Mouse (Mus musculus) gastrocnemius, adult 2 months (tissue): ENCODE measurements around the gene Mkrn3. TPM values are rescaled to one million over a fixed set of nuclear protein-coding genes. Genes with fewer than 3 reads are reported as not detected.

Source experiments
- DNase-seq: peaks from one replicate; pipeline ENCODE4 v3.0.0; 2022
- H3K27ac ChIP-seq: fragments of 200-600 bp; 2 replicates; pipeline ENCODE4 v1.8.1; 2022; ENCODE audit warnings: mild to moderate bottlenecking
- H3K4me3 ChIP-seq: fragments of 200-600 bp; 2 replicates; pipeline ENCODE4 v1.8.1; 2022; ENCODE audit warnings: mild to moderate bottlenecking, moderate library complexity
- CTCF ChIP-seq: fragments of 200-600 bp; IDR thresholded peaks from 2 replicates; pipeline ENCODE4 v1.8.1; 2022; ENCODE audit warnings: antibody characterized with exemption, mild to moderate bottlenecking, moderate library complexity
- intact Hi-C: fragments of 180-260 bp; cut with DNase I; formaldehyde crosslinking; loops from one replicate; pipeline ENCODE4 v1.15.1; 2025
- long read RNA-seq, 2 experiments: library from polyadenylated mRNA; stranded (forward); transcript quantifications; one replicate each; pipeline ENCODE4 v2.0.0; 2021
- total RNA-seq, 2 experiments: library from RNA; stranded (reverse); gene quantifications; 2 replicates each; pipeline ENCODE4 v1.2.3; 2021

Mkrn3 gene
- under 1 TPM; 0.15 to 0.25 TPM for total RNA-seq
- long read RNA-seq, experiment 1, result 0 reads
- long read RNA-seq, experiment 2, result 0 reads

DNA sequence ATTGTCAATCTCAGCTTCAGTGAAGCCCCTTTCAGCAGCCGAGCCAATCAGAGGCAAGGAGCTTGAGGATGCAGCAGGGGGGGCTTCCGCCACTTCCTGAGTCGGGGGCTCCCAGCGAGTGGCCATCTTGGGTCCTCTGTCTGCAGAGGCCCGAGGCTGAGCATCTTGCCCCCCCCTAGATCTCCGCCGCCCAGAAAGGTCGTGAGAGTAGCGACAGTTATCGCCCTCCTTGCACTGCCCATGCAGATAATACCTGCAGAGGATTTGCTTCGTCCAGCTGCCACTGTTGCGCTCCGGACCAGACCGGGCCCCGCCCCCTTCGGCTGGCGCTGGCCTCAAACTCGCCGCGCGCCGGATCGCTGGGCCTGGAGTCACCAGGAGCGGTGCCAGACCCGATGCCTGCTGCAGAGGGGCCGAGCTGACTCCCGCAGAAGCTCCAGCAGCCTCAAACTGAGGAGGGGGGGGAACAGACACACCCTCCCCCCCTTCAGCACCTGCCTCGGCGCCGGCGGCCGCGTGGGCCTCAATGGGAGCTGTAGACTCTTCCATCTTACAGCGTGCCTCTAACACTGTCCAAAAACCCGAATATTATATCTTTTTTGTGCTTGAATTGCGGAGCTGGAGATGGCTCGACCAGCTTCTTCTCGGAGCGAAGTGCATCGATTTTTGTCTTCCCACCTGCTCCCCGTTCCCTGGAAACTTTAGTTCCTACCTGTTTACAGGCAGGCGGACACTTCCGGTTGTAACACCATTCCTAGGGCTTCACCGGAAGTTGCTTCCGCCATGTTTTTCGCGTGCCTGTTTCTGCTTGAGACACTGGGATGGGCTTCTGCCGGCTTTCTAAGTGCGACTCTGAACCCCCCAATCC, at the start of gene Mkrn3:
Gene Mkrn3, minus strand, starts transcription at position 647 of the 868 bp plus-strand sequence.
- intact Hi-C loops, result no loop called here
- DNase-seq, result peak; percentile 81
- Histone ChIP-seq H3K4me3 (peak within 1 kb of the TSS; percentile 81), H3K27ac (peak within 1 kb of the TSS; percentile 75)
- no peak for TF ChIP-seq CTCF

DNA sequence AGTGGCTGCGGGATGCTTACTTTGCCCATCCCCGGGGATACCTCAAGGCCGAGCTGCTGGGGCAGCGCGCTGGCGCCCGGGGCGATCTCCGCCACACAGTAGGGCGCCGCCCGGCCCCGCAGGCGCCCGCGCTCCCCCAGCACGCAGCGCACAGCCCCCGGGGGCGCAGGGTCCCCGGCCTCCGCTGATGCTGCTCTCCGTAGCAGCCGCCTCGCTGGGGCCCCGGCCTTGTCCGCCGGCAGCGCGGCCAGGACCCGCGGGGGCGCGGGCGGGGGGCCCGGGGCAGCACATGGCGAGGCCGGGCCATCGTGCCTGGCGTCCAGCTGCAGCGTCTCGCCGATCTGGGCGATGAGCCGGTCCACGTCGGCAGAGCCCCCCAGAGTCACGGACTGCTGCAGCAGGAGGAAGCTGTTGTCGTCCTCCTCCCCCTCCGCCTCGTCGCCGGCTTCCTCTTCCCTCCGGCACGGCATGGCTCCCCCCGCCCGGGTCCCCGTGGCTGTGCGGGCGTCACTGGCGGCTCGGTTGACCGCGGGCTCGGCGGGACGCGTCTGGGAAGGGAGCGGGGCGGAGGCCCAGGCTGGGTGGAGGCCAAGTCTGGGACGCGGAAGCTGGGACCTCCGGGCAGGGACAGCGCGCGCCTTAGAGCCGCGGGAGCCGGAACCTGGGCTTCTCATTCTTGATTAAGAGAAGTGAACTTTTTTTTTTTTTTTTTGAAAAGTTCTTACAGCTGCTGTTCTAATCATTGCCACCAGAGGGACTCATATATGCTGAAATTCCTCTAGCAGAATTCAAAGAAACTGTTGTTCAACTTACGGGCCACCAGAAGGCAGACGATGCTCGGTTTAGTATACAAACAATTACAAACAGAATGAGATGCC, 44.2 kb upstream of the Mkrn3 start, which contains the start of gene Peg12:
Gene Peg12, minus strand, starts transcription at position 633 of the 878 bp plus-strand sequence.
- Histone ChIP-seq H3K4me3 (peak within 1 kb of the TSS; percentile 80), H3K27ac (peak within 1 kb of the TSS; percentile 71)
- TF ChIP-seq CTCF, result peak; percentile 74
- intact Hi-C loops, result no loop called here
- DNase-seq, result peak; percentile 73

DNA sequence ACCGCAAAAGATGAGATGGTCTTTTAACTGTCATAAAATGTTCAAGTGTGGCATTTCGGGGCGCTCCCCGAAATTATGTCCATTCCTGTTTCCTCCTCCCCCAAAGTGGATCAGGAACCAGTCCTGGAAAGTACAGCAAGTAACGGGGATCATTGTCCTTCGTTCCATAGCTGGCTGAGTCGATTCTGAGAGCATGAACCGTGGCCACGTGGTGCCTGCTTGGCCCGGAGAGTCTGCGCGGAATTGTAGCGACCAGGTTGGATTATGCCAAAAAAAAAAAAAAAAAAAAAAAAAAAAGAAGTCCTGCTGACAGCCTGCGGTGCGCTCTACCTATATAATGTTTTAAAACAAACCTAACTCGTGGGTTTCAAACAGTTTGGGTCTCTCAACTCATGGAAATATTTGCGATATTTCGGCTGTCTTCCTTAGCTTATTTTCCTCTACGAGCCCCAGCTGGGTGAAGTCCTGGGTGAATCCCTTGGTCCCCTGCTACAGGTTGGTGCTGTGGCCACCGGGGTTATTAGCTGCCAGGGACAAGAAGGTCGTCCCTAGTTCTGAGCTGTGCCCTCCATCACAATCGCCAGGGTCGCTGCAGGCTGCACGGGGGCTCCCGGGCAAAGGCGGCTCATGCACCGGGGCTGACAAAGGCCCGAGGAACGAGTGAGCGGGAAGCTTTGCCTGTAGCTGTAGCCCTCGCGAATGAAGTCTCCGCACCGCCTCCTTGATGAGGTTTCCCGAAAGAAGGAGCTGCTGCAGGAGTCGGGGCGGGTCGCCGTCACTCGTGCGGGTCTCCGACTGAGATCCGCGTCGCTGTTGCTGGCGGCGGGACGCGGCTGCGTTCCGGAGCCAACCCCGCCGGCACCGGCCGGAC, 43.3 kb upstream of the Mkrn3 start:
- no peak for TF ChIP-seq CTCF
- Histone ChIP-seq H3K27ac (peak overlapping the region; percentile 13), H3K4me3 (peak overlapping the region; percentile 80)
- peak; percentile 23 for DNase-seq
- intact Hi-C loops, result no loop called here

DNA sequence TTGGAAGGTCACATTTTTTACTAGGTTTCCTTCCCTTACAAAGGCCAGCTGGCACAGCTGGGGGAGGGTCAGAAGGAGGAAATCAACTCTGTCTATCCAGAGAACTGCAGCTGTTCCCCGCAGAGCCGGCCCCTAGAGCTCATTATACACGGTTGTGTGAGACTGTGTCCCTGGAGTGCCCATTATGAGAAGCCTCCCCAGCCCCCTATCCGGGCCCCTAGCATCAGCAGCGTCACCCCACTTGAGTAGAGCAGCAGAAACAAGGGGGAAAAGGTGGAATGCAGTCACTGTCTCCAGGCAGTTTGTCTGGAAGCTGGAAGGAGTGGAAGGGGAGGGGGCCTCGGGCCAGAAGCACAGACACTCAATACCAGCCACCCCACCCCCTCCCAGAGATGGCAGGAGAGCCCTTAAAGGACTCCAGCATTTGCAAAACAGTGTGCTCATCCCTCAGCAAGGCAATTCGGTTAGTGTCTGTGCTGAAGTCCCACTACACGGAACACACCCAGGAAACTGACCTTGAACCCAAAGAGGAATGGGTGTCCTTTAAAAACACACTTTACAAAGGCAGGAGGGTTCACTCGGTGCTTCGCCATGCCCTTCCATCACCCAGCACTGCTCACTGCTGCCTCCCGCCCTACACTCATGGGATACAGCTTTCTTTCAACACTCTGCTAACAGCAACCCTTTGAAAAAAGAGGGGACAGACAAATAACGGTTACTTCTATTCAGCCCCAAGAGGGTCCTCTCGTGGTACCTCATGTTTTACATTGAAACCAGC, 42.5 kb upstream of the Mkrn3 start:
- H3K27ac ChIP-seq, result no peak overlapping the region
- H3K4me3 ChIP-seq, result peak overlapping the region; percentile 80
- no peak for TF ChIP-seq CTCF
- intact Hi-C loops, result no loop called here
- no peak for DNase-seq

DNA sequence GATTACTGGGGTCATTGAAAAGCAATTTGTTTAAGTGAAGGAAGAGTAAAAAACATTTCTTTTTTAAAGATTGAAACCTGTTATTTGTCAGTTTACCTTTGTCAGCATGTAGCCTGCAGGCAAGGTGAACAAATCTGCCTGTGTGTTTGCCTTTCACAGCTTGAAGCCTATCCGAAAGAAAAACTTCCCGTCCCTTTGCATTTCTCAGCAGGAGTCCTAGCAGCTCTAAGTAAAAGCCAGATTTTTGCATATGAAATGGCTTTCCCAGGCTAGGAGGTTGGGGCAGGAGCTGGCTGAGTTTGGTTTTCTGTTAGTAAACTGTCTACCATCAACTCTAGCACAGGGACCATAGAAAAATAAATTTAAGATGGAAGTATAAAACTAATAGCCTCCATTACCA, 32.4 kb upstream of the Mkrn3 start:
- TF ChIP-seq CTCF, result no peak
- intact Hi-C loops, result no loop called here

DNA sequence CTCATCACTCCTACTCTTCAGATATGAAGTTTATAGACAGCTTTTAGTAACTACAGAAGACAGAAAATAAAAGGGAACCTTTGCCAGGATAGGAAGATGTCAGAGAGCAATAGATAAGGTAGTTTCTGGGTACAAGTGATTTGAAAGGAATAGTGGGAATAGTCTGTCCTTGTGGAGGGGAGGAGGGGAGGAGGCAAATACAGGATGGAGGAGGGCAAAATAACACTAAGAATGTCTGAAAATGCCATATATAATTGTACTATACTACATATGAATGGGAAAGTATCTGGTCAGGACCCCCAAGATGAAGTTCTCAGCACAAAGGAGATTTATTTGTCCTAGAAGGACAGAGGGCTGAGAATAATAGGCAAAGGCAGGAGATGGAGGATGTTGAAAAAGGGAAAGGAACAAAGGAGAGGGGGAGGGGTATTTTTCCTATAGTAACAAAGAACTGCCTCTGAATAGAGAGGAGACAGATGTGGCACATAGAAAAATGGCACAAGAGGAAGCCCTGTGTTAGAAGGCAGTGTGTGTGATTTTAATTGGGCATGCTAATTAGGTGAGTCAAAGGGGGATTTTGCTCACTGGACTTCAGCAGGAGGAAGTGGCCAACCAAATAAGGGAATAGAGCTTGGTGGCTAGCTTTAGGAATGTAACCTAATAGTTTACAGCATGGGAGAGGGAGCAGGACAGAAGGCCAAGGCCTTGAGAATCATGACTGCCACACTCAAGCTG, 25.7 kb upstream of the Mkrn3 start:
- TF ChIP-seq CTCF, result no peak
- H3K4me3 ChIP-seq, result no peak overlapping the region
- H3K27ac ChIP-seq, result no peak overlapping the region
- no peak for DNase-seq
- intact Hi-C loops, result no loop called here

More for the DNA sequence above, 32.4 kb upstream of the Mkrn3 start:
- DNase-seq, result no peak
- no peak overlapping the region for H3K4me3 ChIP-seq
- no peak overlapping the region for H3K27ac ChIP-seq

DNA sequence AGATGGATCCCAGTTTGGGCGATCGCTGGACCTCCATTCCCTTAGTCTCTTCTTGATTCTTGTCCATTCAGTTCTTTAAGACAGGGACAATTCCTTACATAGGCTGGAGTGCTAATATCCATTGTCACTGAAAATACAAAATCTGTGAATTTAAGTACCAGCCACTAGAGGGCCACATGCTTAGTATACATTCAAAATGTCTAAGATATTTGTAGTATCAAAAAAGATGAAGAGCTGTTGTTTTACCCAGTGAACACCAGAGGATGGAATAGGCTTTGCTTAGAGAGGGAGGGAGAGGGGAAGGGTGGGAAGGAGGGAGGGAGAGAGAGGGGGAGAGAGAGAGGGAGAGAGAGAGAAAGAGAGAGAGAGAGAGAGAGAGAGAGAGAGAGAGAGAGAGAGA, 16.5 kb upstream of the Mkrn3 start:
- peak; percentile 12; the same call in 1 of the 2 replicates for TF ChIP-seq CTCF
- intact Hi-C loops, result no loop called here
- Histone ChIP-seq H3K27ac (no peak overlapping the region), H3K4me3 (no peak overlapping the region)
- no peak for DNase-seq

DNA sequence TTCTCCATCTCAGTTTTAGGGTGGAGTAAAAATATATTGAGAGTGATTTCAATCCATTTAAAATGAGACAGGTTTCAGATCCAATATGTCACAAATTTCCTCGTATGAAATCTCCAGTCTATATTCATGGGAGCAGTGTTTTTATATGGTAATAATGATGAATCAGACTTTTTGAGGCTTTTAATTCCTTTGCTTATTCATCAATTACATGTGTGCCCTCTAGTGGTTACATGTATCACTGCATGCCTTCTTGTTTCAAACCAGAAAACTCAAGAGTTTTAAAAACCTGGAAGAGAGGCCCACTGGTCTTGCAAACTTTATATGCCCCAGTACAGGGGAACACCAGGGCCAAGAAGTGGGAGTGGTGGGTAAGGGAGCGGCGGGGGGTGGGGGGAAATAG, 13.3 kb upstream of the Mkrn3 start:
- intact Hi-C loops, result no loop called here
- no peak overlapping the region for H3K4me3 ChIP-seq
- TF ChIP-seq CTCF, result peak; percentile 61
- no peak for DNase-seq
- H3K27ac ChIP-seq, result no peak overlapping the region

DNA sequence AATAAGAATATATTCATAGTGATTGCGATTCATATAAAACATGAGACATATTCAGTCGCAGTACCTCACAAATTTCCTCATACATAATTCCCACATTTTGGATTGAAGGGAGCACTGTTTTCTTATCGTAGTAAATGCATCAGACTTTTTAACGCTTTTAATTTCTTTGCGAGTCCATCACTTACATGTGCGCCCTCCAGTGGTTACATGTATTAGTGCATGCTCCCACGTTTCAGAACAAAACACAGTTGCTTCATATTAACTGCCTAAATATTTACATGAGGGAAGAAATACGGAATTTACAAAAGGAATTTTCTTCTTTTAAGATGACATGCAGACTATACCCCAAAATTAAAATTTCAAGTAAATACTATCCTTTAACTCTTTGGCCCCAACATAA, 8.4 kb upstream of the Mkrn3 start:
- no peak overlapping the region for H3K27ac ChIP-seq
- peak; percentile 80 for TF ChIP-seq CTCF
- peak; percentile 17 for DNase-seq
- intact Hi-C loops, result no loop called here
- no peak overlapping the region for H3K4me3 ChIP-seq

DNA sequence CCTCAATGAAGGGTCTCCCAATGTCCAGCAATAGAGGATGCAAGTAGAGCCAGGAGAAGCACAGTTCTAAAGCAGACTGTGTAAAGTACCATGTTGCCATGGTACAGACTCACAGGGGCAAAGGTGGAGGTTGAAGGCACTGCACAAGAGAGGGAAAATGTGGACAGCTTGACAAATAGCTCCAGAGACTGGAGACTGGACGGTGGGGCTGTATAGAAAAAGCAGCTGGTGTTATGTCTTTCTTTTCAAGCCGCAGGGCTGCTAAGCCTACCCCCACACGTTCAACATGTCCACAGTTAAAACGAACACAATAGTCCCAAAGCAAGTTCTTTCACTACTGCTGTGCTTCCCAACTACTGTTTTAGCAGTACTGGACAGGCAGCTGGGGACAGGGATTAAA, 3.3 kb upstream of the Mkrn3 start:
- intact Hi-C loops, result no loop called here
- DNase-seq, result no peak
- no peak overlapping the region for H3K4me3 ChIP-seq
- H3K27ac ChIP-seq, result no peak overlapping the region
- TF ChIP-seq CTCF, result no peak

DNA sequence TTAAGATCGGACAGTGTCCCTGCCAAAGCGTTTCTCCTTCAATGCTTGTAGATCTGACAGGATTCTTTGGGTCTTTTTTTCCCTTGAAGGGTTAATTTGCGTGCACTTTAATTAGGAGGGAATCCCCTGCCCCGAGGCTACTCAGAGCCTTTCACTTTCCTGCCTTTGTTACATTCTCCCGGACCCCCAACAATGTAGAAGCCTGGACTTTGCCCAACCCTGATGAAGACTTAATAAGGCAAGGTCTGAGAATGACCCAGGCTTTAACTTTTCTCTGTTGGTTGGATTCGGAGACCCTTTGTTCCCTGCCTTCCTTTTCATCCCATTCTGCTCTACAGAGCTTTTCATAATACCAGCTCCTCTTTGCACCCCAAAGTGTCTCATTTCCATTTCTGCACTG, 627 bp upstream of the Mkrn3 start:
- no peak for DNase-seq
- H3K27ac ChIP-seq, result no peak overlapping the region
- intact Hi-C loops, result no loop called here
- peak overlapping the region; percentile 81 for H3K4me3 ChIP-seq
- no peak for TF ChIP-seq CTCF
